Mouse (Mus musculus): ENCODE data around the gene Zswim1. TPM values are rescaled to one million over a fixed set of nuclear protein-coding genes. Genes with fewer than 3 reads are reported as not detected.

The Zswim1 gene
- total and polyA plus RNA-seq, 2 experiments from 2014 or later = 25.1 to 35.3 TPM

- no peak for DNase-seq (ENCODE audit: low spot score)
- WGBS = 70% methylated on average over 4 of the region's 4 CpGs
- TF ChIP-seq CTCF (IDR thresholded peaks at IDR 0.05) = no peak
- Histone ChIP-seq H3K36me3 (ENCODE audit: insufficient read depth, low read length) (peaks cover 22% of the 10 kb centered on the region; the same call in 1 of the 2 replicates), H3K4me3 (ENCODE audit: low read depth, low read length) (no peak overlapping the region), H3K9me3 (ENCODE audit: low read length) (no peaks in the 10 kb centered on the region), H3K4me2 (ENCODE audit: low read depth, low read length, poor library complexity, severe bottlenecking) (peak overlapping the region; percentile 9; the same call in 1 of the 2 replicates), H3K9ac (replicated peaks; ENCODE audit: low read length, poor library complexity, severe bottlenecking) (0 out of 2 replicates have a peak overlapping the region, but pooled peaks have one; percentile 5), H3K27me3 (ENCODE audit: insufficient read depth, low read length) (no peaks in the 10 kb centered on the region), H3K27ac (ENCODE audit: low read depth, low read length) (no peak overlapping the region), H3K4me1 (ENCODE audit: insufficient read depth, low read length) (peaks cover 6% of the 10 kb centered on the region; the same call in 1 of the 2 replicates)
- no peak for ATAC-seq (ENCODE audit: low FRiP score)
Observed at GRCm38 (mm10) chr2:164788411-164788810, 34.1 kb upstream of the Zswim1 start.

DNA sequence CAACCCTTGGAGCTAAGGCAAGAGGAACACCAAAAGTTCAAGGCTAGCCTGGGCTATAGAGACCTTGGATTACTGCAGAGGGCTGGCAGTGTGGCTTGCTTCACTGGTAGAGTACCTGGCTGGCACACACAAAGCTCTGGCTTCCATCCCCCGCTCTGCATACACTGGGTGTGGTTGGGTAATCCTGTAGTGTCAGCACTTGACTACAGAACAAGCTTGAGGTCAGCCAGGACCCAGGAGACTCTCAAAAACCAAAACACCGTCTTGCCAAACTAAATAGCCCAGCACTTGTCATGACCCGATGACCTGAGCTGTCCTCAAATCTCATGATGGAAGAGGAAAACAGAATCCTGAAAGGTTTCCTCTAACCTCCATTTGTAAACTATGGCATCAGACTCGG, 32.0 kb upstream of the Zswim1 start:
- Histone ChIP-seq H3K4me3 (ENCODE audit: low read depth, low read length) (no peak overlapping the region), H3K27me3 (ENCODE audit: insufficient read depth, low read length) (no peaks in the 10 kb centered on the region), H3K4me1 (ENCODE audit: insufficient read depth, low read length) (peaks cover 3% of the 10 kb centered on the region; the same call in 1 of the 2 replicates), H3K9ac (replicated peaks; ENCODE audit: low read length, poor library complexity, severe bottlenecking) (no peak overlapping the region), H3K9me3 (ENCODE audit: low read length) (no peaks in the 10 kb centered on the region), H3K4me2 (ENCODE audit: low read depth, low read length, poor library complexity, severe bottlenecking) (no peak overlapping the region), H3K36me3 (ENCODE audit: insufficient read depth, low read length) (peaks cover 30% of the 10 kb centered on the region; the same call in 1 of the 2 replicates), H3K27ac (ENCODE audit: low read depth, low read length) (no peak overlapping the region)
- ATAC-seq (ENCODE audit: low FRiP score) (no peak), DNase-seq (ENCODE audit: low spot score) (no peak)
- 92% methylated on average over 4 of the region's 4 CpGs for WGBS
- TF ChIP-seq CTCF (IDR thresholded peaks at IDR 0.05) = no peak

DNA sequence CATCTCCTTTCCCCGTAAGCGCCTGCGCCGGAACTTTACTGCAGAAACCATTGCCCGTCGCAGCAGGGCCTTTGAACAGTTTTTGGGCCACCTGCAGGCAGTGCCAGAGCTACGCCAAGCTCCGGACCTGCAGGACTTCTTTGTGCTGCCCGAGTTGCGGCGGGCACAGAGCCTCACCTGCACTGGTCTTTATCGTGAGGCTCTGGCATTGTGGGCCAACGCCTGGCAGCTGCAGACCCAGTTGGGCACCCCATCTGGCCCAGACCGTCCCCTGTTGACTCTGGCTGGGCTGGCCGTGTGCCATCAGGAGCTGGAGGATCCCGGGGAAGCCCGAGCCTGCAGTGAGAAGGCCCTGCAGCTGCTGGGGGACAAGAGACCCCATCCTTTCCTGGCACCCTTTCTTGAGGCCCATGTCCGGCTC, 30.6 kb upstream of the Zswim1 start:
- Histone ChIP-seq H3K4me2 (ENCODE audit: low read depth, low read length, poor library complexity, severe bottlenecking) (no peak overlapping the region), H3K4me1 (ENCODE audit: insufficient read depth, low read length) (peaks cover 3% of the 10 kb centered on the region; the same call in 1 of the 2 replicates), H3K36me3 (ENCODE audit: insufficient read depth, low read length) (peaks cover 40% of the 10 kb centered on the region; the same call in 1 of the 2 replicates), H3K4me3 (ENCODE audit: low read depth, low read length) (no peak overlapping the region), H3K27me3 (ENCODE audit: insufficient read depth, low read length) (no peaks in the 10 kb centered on the region), H3K9ac (replicated peaks; ENCODE audit: low read length, poor library complexity, severe bottlenecking) (no peak overlapping the region), H3K9me3 (ENCODE audit: low read length) (no peaks in the 10 kb centered on the region), H3K27ac (ENCODE audit: low read depth, low read length) (no peak overlapping the region)
- TF ChIP-seq CTCF (IDR thresholded peaks at IDR 0.05) = no peak
- WGBS = 85% methylated on average over 18 of the region's 18 CpGs
- ATAC-seq (ENCODE audit: low FRiP score) = no peak
- no peak for DNase-seq (ENCODE audit: low spot score)

GRCm38 (mm10) chr2:164792400-164793190, 29.9 kb upstream of the Zswim1 start:
- no peak for TF ChIP-seq CTCF (IDR thresholded peaks at IDR 0.05)
- DNase-seq (ENCODE audit: low spot score) (no peak), ATAC-seq (ENCODE audit: low FRiP score) (no peak)
- 91% methylated on average over 12 of the region's 12 CpGs for WGBS
- no peaks in the 10 kb centered on the region for H3K9me3 ChIP-seq (ENCODE audit: low read length)
- no peak overlapping the region for H3K9ac ChIP-seq (replicated peaks; ENCODE audit: low read length, poor library complexity, severe bottlenecking)
- no peak overlapping the region for H3K4me3 ChIP-seq (ENCODE audit: low read depth, low read length)
- H3K36me3 ChIP-seq (ENCODE audit: insufficient read depth, low read length) = peaks cover 40% of the 10 kb centered on the region; the same call in 1 of the 2 replicates
- no peaks in the 10 kb centered on the region for H3K4me1 ChIP-seq (ENCODE audit: insufficient read depth, low read length)
- no peak overlapping the region for H3K27ac ChIP-seq (ENCODE audit: low read depth, low read length)
- H3K27me3 ChIP-seq (ENCODE audit: insufficient read depth, low read length) = no peaks in the 10 kb centered on the region
- no peak overlapping the region for H3K4me2 ChIP-seq (ENCODE audit: low read depth, low read length, poor library complexity, severe bottlenecking)

DNA sequence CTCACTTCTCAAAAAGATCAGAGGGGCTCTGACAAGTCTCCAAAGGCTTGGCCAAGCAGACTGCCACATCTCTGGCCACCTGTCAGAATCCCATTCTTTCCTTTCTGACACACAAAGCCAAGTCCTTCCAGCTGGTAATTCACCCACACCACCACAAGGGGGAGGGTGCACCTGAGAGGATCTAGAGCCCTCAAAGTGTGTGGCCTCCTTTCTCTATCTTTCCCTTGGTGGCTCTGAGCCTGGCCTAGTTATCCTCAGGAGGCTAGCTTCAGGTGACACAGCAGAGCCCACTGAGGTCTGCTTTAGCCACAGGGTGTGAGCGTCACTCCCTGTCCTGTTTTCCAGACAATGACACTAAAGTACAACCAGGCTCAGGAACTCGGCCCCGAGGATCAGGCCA, 29.2 kb upstream of the Zswim1 start:
- Histone ChIP-seq H3K36me3 (ENCODE audit: insufficient read depth, low read length) (peaks cover 40% of the 10 kb centered on the region; the same call in 1 of the 2 replicates), H3K4me1 (ENCODE audit: insufficient read depth, low read length) (no peaks in the 10 kb centered on the region), H3K27ac (ENCODE audit: low read depth, low read length) (no peak overlapping the region), H3K4me2 (ENCODE audit: low read depth, low read length, poor library complexity, severe bottlenecking) (no peak overlapping the region), H3K27me3 (ENCODE audit: insufficient read depth, low read length) (no peaks in the 10 kb centered on the region), H3K9ac (replicated peaks; ENCODE audit: low read length, poor library complexity, severe bottlenecking) (no peak overlapping the region), H3K4me3 (ENCODE audit: low read depth, low read length) (no peak overlapping the region), H3K9me3 (ENCODE audit: low read length) (no peaks in the 10 kb centered on the region)
- TF ChIP-seq CTCF (IDR thresholded peaks at IDR 0.05) = peak; percentile 71
- peak; percentile 38 for DNase-seq (ENCODE audit: low spot score)
- 90% methylated on average over 3 of the region's 3 CpGs for WGBS
- no peak for ATAC-seq (ENCODE audit: low FRiP score)

- 96% methylated on average over 2 of the region's 2 CpGs for WGBS
- H3K4me3 ChIP-seq (ENCODE audit: low read depth, low read length) = no peak overlapping the region
- H3K4me2 ChIP-seq (ENCODE audit: low read depth, low read length, poor library complexity, severe bottlenecking) = no peak overlapping the region
- peak; percentile 36 for DNase-seq (ENCODE audit: low spot score)
- TF ChIP-seq CTCF (IDR thresholded peaks at IDR 0.05) = peak; percentile 46
- no peak overlapping the region for H3K9ac ChIP-seq (replicated peaks; ENCODE audit: low read length, poor library complexity, severe bottlenecking)
- ATAC-seq (ENCODE audit: low FRiP score) = no peak
- H3K4me1 ChIP-seq (ENCODE audit: insufficient read depth, low read length) = no peaks in the 10 kb centered on the region
- H3K9me3 ChIP-seq (ENCODE audit: low read length) = no peaks in the 10 kb centered on the region
- no peaks in the 10 kb centered on the region for H3K27me3 ChIP-seq (ENCODE audit: insufficient read depth, low read length)
- peaks cover 40% of the 10 kb centered on the region; the same call in 1 of the 2 replicates for H3K36me3 ChIP-seq (ENCODE audit: insufficient read depth, low read length)
- H3K27ac ChIP-seq (ENCODE audit: low read depth, low read length) = no peak overlapping the region
Observed at GRCm38 (mm10) chr2:164793772-164794171, 28.7 kb upstream of the Zswim1 start.
